Mouse (Mus musculus): ENCODE results near the gene Gfpt1. TPM values are rescaled to one million over a fixed set of nuclear protein-coding genes. Genes with fewer than 3 reads are reported as not detected.
A peak's percentile ranks its signal among the peaks of the same experiment; 100 is the strongest.
"Not testable (repeated sequence)": the region's sequence is repeated elsewhere in the genome, so short reads cannot be mapped to it uniquely, and the experiment has no call there.

Gene Gfpt1
- polyA plus RNA-seq, 1 experiment: 32.4 TPM

- H3K4me1 ChIP-seq (ENCODE audit: control insufficient read depth, insufficient read depth, insufficient read length, low read length); H3K27ac ChIP-seq (replicated peaks; ENCODE audit: low read depth, low read length); H3K4me3 ChIP-seq (ENCODE audit: insufficient read depth, low read depth, low read length): not testable (repeated sequence)
Observed at GRCm38 (mm10) chr6:87031310-87031709, 11.3 kb upstream of the Gfpt1 start.

DNA sequence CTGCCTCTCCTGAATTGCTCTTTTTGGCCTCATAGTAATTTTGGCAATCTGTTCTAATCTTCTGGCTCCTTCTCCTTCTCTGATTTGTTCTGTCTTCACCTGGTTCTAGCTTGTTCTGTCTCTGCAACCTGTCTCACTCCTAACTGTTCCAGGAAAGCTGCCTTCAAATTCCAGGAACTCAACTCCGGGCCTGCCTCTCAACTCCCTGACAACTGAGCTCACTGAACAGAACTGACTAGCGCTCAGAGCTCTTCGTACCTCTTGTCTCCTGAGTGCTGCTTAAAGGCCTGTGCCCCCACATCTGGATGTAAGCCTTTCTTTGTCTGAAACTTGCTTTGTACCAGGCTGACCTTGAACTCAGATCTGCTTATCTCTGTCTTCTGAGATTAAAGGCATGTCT is 10.2 kb upstream of the Gfpt1 start:
- Histone ChIP-seq H3K27ac (replicated peaks; ENCODE audit: low read depth, low read length) (no peak overlapping the region), H3K4me1 (ENCODE audit: control insufficient read depth, insufficient read depth, insufficient read length, low read length) (no peaks in the 10 kb centered on the region), H3K4me3 (ENCODE audit: insufficient read depth, low read depth, low read length) (no peak overlapping the region)

DNA sequence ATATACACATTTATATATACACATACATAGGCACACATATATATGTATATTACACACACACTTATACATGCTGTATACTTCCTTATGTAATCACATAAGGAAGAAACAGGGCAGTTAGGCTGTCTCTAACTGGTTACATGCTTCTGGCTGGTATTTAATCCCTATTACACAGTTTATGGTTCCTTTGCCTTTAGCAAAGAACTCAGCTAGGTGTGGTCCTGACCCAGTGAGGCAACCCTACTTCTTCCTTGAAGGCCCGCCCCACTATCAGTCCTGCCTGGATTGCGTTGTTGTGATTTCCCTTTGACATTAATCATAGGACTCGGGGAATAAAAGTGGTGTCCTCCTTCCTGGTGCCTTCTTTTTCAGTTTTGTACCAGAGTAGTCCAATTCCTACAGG is 8.3 kb upstream of the Gfpt1 start:
- Histone ChIP-seq H3K27ac (replicated peaks; ENCODE audit: low read depth, low read length) (no peak overlapping the region), H3K4me1 (ENCODE audit: control insufficient read depth, insufficient read depth, insufficient read length, low read length) (no peaks in the 10 kb centered on the region), H3K4me3 (ENCODE audit: insufficient read depth, low read depth, low read length) (no peak overlapping the region)

DNA sequence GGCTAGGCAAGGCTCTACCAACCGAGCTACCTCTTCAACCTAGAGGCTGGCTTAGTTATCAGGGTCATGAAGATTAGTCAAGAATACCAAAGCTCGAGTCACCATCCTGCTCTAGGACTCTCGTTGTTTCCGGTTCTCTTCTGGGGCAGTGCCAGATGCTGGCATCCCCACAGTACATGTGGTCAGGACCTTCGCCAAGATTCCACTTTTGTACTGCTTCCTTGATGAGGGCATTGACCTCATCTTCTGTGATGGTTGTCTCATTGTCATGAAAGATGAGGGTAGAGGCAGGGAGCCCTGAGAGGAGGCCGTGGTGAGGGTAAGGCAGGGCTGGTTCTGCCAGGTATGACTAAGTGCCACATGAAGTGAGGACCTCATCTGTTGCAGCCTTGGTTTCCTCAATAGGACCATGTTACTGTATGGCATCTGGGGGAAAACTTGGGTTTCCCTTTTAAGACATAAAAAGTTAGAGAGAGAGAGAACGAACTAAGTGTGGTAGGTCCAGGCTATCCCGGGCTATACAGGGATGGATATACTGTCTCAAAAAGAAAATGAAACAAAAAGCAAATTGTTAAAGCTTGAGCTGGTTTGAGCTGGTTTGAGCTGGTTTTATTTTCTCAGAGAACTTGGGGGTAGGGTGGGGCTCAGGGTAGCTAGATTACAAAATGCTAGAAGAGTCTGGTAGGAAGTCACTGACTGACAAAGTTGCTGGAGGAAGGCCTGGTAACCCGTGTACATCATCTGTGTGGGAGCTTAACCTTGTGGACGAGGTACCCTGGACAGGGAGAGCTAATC is 4.6 kb upstream of the Gfpt1 start:
- Histone ChIP-seq H3K4me3 (ENCODE audit: insufficient read depth, low read depth, low read length) (no peak overlapping the region), H3K4me1 (ENCODE audit: control insufficient read depth, insufficient read depth, insufficient read length, low read length) (no peaks in the 10 kb centered on the region), H3K27ac (replicated peaks; ENCODE audit: low read depth, low read length) (no peak overlapping the region)

GRCm38 (mm10) chr6:87039161-87039560 is 3.5 kb upstream of the Gfpt1 start:
- H3K27ac ChIP-seq (replicated peaks; ENCODE audit: low read depth, low read length): no peak overlapping the region
- no peak overlapping the region for H3K4me3 ChIP-seq (ENCODE audit: insufficient read depth, low read depth, low read length)
- H3K4me1 ChIP-seq (ENCODE audit: control insufficient read depth, insufficient read depth, insufficient read length, low read length): peaks cover 5% of the 10 kb centered on the region; the same call in 1 of the 2 replicates

DNA sequence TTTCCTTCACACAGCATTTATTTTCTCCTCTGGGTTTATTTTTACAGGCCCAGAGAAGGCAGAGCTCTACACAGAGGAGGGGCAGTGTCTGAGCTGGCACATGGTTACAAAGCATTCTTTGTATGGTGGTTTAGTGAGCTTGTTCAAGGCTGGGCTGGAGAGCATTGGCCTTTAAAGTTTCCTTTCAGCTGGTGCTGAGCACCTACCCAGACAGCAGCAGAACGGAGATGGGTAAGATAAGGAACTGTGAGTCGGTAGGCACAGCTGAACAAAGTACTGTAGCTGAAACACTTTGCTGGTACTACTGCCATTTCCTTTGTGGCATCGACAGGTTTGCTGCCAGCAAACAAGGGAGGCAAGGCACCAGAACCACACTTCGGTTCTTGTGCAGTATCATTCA is 1.7 kb upstream of the Gfpt1 start:
- Histone ChIP-seq H3K27ac (replicated peaks; ENCODE audit: low read depth, low read length) (no peak overlapping the region), H3K4me1 (ENCODE audit: control insufficient read depth, insufficient read depth, insufficient read length, low read length) (peaks cover 5% of the 10 kb centered on the region; the same call in 1 of the 2 replicates), H3K4me3 (ENCODE audit: insufficient read depth, low read depth, low read length) (no peak overlapping the region)

GRCm38 (mm10) chr6:87041431-87041830 is 1.2 kb upstream of the Gfpt1 start:
- no peak overlapping the region for H3K4me3 ChIP-seq (ENCODE audit: insufficient read depth, low read depth, low read length)
- H3K27ac ChIP-seq (replicated peaks; ENCODE audit: low read depth, low read length): no peak overlapping the region
- peaks cover 5% of the 10 kb centered on the region; the same call in 1 of the 2 replicates for H3K4me1 ChIP-seq (ENCODE audit: control insufficient read depth, insufficient read depth, insufficient read length, low read length)

DNA sequence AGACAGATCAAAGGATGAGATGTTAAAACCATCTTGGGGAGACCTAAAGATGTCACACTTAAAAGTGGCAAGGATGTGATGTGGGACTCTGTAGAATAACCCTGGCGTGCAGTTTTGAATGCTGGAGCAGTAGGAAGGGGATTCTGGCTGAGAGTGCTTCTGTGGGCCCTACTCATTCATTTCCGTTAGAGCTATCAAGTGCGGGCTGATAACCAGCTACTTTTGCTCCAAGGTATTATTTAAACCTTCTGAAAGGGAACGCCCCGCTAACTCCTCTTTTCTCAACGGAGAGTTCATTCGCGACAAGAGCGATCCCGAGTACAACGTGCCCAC is 676 bp upstream of the Gfpt1 start:
- Histone ChIP-seq H3K27ac (replicated peaks; ENCODE audit: low read depth, low read length) (peak overlapping the region; percentile 82), H3K4me3 (ENCODE audit: insufficient read depth, low read depth, low read length) (peak overlapping the region; percentile 67), H3K4me1 (ENCODE audit: control insufficient read depth, insufficient read depth, insufficient read length, low read length) (peaks cover 5% of the 10 kb centered on the region; the same call in 1 of the 2 replicates)

DNA sequence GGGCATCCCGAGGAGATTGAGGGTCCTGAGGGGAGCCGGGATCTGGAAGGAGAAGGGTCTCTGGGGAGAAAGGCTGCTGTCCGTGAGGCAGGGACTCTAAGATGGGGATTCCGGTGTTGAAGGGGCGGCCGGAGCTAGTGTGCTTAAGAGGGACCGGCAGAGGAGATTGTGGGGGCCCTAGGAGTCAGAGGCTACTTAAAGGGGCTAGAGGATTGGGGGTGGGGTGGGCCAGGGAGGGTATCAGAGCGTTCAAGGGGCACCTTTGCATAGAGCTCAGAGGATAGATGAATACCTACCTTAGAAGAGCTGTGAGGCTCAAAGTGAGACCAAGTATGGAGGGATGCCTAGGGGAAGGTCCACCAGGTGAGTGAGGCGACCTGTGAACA is 478 bp downstream of the Gfpt1 start:
- Histone ChIP-seq H3K4me3 (ENCODE audit: insufficient read depth, low read depth, low read length) (peak overlapping the region; percentile 90), H3K27ac (replicated peaks; ENCODE audit: low read depth, low read length) (no peak overlapping the region), H3K4me1 (ENCODE audit: control insufficient read depth, insufficient read depth, insufficient read length, low read length) (peaks cover 5% of the 10 kb centered on the region; the same call in 1 of the 2 replicates)

GRCm38 (mm10) chr6:87044895-87045294 is 2.2 kb downstream of the Gfpt1 start:
- Histone ChIP-seq H3K4me1 (ENCODE audit: control insufficient read depth, insufficient read depth, insufficient read length, low read length) (peaks cover 5% of the 10 kb centered on the region; the same call in 1 of the 2 replicates), H3K4me3 (ENCODE audit: insufficient read depth, low read depth, low read length) (no peak overlapping the region), H3K27ac (replicated peaks; ENCODE audit: low read depth, low read length) (no peak overlapping the region)

DNA sequence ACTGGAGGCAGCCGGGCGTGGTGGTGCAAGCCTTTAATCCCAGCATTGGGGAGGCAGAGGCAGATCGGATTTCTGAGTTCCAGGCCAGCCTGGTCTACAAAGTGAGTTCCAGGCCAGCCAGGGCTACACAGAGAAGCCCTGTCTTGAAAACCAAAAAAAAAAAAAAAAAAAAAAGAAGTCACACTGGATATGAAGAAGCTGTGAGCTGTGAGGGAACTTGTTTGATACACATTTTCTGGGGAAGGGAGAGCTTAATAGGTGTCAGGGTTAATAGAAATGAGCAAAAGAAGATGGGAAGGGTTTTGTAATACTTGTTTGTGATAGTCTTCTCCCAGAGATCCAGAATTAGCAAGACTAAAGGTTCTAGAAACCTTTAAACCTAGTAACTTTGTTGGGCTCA is 2.9 kb downstream of the Gfpt1 start:
- no peak overlapping the region for H3K4me3 ChIP-seq (ENCODE audit: insufficient read depth, low read depth, low read length)
- H3K4me1 ChIP-seq (ENCODE audit: control insufficient read depth, insufficient read depth, insufficient read length, low read length): peaks cover 5% of the 10 kb centered on the region; the same call in 1 of the 2 replicates
- H3K27ac ChIP-seq (replicated peaks; ENCODE audit: low read depth, low read length): no peak overlapping the region

GRCm38 (mm10) chr6:87048712-87049111 is 6.1 kb downstream of the Gfpt1 start:
- H3K4me3 ChIP-seq (ENCODE audit: insufficient read depth, low read depth, low read length); H3K4me1 ChIP-seq (ENCODE audit: control insufficient read depth, insufficient read depth, insufficient read length, low read length); H3K27ac ChIP-seq (replicated peaks; ENCODE audit: low read depth, low read length): not testable (repeated sequence)

GRCm38 (mm10) chr6:87051886-87052425 is 9.3 kb downstream of the Gfpt1 start:
- Histone ChIP-seq H3K27ac (replicated peaks; ENCODE audit: low read depth, low read length) (no peak overlapping the region), H3K4me3 (ENCODE audit: insufficient read depth, low read depth, low read length) (no peak overlapping the region), H3K4me1 (ENCODE audit: control insufficient read depth, insufficient read depth, insufficient read length, low read length) (no peaks in the 10 kb centered on the region)

DNA sequence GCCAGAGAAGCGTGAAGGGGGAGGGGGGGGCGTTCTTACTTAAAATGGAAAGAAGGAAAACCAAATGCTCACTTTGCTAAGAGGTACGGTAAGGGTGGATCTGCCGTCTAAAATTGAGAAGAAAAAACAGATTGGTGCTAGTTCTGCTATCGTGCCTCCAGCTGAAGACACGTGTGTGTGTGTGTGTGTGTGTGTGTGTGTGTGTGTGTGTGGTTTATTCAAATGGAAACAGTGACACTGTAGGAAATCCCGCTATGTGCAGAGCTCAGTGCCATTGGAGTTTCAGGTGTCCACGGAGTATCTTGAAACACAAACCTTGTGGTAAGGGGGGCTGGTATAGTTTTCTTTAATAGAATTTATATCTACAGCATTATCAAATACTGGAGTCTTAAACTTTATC is 11.5 kb downstream of the Gfpt1 start:
- Histone ChIP-seq H3K4me3 (ENCODE audit: insufficient read depth, low read depth, low read length) (no peak overlapping the region), H3K4me1 (ENCODE audit: control insufficient read depth, insufficient read depth, insufficient read length, low read length) (no peaks in the 10 kb centered on the region), H3K27ac (replicated peaks; ENCODE audit: low read depth, low read length) (no peak overlapping the region)

GRCm38 (mm10) chr6:87059754-87060153 is 17.1 kb downstream of the Gfpt1 start:
- Histone ChIP-seq H3K4me3 (ENCODE audit: insufficient read depth, low read depth, low read length) (no peak overlapping the region), H3K4me1 (ENCODE audit: control insufficient read depth, insufficient read depth, insufficient read length, low read length) (no peaks in the 10 kb centered on the region), H3K27ac (replicated peaks; ENCODE audit: low read depth, low read length) (no peak overlapping the region)

DNA sequence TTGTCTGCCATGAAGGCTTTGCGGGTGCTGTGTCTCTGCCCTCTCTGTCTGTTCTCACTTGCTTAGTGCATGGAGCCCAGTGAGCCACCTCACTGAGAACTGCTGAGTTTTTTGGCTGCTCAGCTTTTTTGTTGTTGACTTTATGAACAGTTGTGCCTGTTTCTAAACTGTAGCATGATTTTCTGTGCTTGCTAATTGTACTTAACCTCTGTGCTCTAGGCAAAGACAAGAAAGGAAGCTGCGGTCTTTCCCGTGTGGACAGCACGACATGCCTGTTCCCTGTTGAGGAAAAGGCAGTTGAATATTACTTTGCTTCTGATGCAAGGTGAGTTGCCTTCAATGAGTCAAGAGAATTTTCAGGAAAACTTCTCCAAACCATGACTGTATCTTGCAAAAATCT is 20.9 kb downstream of the Gfpt1 start:
- Histone ChIP-seq H3K4me3 (ENCODE audit: insufficient read depth, low read depth, low read length) (no peak overlapping the region), H3K27ac (replicated peaks; ENCODE audit: low read depth, low read length) (no peak overlapping the region), H3K4me1 (ENCODE audit: control insufficient read depth, insufficient read depth, insufficient read length, low read length) (no peaks in the 10 kb centered on the region)
